Mouse (Mus musculus): ENCODE data around the gene Anapc7.
A peak's percentile ranks its signal among the peaks of the same experiment; 100 is the strongest.

Anapc7 gene

DNA sequence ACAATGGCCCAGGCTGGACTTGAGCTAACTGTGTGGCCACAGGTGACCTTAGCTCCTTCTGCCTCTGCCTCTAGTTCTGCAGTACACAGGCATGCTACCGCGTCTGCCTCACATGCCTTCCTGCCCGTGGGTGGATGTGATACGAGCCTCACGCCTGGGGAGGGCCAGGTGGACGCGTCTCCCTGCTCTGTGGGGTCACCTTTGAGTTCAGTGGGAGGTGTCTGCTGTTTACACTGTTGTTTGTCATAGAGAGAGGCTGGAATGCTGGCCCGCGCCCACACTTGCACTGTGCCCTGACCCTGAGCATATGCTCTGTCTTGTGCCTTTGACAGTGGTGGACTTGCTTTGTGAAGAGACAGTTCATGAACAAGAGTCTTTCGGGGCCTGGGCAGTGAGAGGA lies 16.0 kb upstream of the Anapc7 start:
- no peak for DNase-seq (ENCODE audit: low spot score in 2 of 2)

GRCm38 (mm10) chr5:122409692-122410645 lies 11.5 kb upstream of the Anapc7 start:
- no peak for DNase-seq (ENCODE audit: low spot score in 2 of 2)

- no peak for DNase-seq (ENCODE audit: low spot score in 2 of 2)
Measured at GRCm38 (mm10) chr5:122411892-122412291, 9.6 kb upstream of the Anapc7 start.

GRCm38 (mm10) chr5:122412826-122413225 lies 8.7 kb upstream of the Anapc7 start:
- no peak for DNase-seq (ENCODE audit: low spot score in 2 of 2)

DNA sequence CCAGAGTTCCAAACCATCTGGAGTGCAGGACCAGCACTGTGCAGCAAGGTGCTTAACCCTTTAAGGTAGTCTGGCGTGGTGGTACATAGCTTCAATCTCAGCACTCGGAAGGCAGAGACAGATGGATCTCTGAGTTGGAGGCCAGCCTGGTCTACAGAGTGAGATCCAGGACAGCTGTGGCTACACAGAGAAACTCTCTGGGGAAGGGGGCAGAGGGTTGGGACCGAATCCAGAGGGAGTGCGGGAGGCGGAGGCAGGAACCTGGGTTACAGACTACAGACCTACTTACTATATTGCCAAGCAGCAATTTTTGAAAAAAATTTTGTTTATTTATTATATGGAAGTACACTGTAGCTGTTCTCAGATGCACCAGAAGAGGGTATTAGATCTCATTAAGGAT lies 7.1 kb upstream of the Anapc7 start:
- DNase-seq (ENCODE audit: low spot score in 2 of 2) = no peak

DNA sequence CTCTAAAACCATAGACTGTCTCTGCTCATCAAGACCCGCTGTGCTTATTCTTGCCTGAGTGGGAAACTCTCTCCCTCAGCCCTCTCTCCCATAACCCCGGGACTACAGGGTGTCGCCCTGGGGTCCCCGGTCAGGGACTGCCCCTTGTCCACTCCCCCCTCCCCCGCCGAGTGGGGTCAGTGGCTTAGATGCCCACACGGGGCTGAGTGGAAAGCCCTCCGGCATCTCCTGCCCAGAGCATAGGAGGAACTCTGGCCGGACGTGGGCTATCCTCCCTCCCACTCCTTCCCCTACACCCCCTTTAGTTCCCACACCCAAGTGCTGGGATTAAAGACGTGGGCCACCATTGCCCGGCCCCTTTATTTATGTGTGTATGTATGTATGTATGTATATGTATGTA lies 6.0 kb upstream of the Anapc7 start:
- no peak for DNase-seq (ENCODE audit: low spot score in 2 of 2)

- peak in 1 of 2 experiments; percentile 32 for DNase-seq (ENCODE audit: low spot score in 2 of 2)
Measured at GRCm38 (mm10) chr5:122420676-122421075, 817 bp upstream of the Anapc7 start.

- DNase-seq (ENCODE audit: low spot score in 2 of 2) = peak; percentile 84 to 88
Measured at GRCm38 (mm10) chr5:122422071-122422964, 825 bp downstream of the Anapc7 start.

GRCm38 (mm10) chr5:122423083-122423482 lies 1.6 kb downstream of the Anapc7 start:
- DNase-seq (ENCODE audit: low spot score in 2 of 2) = no peak

DNA sequence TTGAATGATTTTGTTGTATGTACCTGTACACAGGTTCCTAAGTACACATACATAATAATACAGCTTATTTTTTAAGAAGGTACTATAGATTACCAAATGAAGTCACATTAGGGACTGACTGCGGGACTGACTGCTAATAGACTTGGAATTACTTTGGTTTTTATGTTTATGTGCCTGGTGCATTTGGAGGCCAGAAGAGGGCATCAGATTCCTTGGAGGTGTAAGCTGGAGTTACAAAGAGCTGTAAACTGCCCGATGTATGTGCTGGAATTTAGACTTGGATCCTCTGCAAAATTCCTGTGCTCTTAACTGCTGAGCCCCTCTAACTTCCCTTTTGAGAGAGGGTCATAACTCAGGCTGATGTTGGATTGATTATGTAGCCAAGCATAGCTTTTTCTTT lies 4.1 kb downstream of the Anapc7 start:
- no peak for DNase-seq (ENCODE audit: low spot score in 2 of 2)

DNA sequence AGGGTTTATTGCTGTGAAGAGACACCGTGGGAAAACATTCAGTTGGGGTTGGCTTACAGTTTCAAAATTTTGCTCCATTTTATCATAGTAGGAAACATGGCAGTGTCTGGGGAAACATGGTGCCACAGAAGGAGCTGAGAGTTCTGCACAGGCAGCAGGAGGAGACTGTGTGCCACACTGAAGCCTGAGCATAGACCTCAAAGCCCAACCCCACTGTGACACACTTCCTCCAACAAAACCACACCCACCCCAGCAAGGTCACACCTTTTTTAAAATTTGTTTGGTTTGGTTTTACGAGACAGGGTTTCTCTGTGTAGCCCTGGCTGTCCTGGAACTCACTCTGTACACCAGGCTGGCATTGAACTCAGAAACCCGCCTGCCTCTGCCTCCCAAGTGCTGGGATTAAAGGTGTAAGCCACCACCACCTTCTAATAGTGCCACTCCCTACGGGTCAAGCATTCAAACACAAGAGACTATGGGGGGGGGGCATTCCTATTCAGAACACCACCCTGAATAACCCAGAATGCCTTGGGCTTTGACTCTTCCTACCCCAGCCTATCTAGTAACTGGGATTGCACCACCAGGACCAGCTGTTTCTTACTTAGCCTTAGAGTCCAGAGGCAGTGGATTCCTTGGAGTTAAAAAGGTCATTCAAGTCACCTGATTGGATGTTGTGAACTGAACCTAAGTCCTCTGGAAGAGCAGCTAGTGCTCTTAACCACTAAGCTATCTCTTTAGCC lies 8.7 kb downstream of the Anapc7 start:
- peak; percentile 44 to 54 for DNase-seq (ENCODE audit: low spot score in 2 of 2)

DNA sequence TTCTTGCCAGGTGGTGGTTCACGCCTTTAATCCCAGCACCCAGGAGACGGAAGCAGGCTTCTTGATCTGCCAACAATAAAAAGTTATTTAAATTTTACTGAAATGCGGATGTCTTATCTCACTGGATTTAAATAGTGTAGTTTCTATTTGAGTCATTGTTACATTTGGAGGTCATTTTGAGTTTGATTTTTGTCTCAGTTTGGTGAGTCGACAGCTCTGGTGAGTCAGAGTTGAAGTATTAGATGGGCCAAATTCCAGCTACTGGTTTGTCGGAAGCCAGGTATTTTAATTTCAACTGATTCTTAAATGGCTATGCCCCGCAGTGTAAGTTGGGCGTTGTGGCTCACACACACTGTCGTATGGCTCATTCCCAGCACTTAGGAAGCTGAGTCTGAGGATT lies 9.7 kb downstream of the Anapc7 start:
- no peak for DNase-seq (ENCODE audit: low spot score in 2 of 2)

GRCm38 (mm10) chr5:122434541-122434940 lies 13.0 kb downstream of the Anapc7 start:
- no peak for DNase-seq (ENCODE audit: low spot score in 2 of 2)

GRCm38 (mm10) chr5:122439400-122440094 lies 18.1 kb downstream of the Anapc7 start:
- DNase-seq (ENCODE audit: low spot score in 2 of 2) = no peak

DNA sequence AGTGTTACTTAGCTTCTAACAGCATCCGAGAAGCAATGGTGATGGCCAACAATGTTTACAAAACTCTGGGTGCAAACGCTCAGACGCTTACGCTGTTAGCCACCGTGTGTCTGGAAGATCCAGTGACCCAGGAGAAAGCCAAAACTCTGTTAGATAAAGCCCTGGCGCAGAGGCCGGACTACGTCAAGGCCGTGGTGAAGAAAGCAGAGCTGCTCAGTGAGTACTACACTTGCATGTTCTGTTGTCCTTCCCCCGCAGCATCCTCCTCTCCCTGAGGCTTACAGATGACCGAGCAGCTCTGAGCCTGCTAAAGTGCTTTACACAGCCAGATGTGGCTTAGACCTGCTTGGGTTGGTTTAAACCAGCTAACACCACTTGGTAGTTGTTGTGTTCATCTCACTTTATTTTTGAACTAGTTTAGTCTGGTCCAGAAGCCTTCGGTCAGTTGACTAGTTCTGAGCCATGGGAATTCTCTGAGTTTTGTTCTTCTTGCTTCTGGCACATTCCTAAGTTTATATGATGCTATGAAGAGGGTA lies 18.7 kb downstream of the Anapc7 start:
- DNase-seq (ENCODE audit: low spot score in 2 of 2) = no peak

DNA sequence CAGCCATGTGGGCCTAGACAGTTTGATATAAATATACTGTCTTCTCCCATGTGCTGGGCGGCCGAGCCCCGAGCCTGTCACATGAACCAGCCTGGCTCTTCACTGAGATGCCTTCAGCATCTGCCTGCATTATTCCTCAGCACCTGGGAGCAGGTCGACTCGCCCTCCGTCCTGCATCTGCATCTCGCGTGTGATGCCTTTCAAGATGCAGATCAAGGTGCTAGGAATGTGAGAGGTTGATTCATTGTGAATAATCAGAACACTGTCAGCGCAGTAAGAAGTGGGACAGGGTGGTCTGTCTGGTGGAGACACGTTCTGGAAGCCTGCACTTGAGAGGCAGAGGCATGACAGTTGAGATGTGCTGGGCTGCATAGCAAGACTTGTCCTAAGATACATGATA lies 23.0 kb downstream of the Anapc7 start:
- DNase-seq (ENCODE audit: low spot score in 2 of 2) = no peak

GRCm38 (mm10) chr5:122445051-122445610 lies 23.6 kb downstream of the Anapc7 start:
- DNase-seq (ENCODE audit: low spot score in 2 of 2) = no peak

DNA sequence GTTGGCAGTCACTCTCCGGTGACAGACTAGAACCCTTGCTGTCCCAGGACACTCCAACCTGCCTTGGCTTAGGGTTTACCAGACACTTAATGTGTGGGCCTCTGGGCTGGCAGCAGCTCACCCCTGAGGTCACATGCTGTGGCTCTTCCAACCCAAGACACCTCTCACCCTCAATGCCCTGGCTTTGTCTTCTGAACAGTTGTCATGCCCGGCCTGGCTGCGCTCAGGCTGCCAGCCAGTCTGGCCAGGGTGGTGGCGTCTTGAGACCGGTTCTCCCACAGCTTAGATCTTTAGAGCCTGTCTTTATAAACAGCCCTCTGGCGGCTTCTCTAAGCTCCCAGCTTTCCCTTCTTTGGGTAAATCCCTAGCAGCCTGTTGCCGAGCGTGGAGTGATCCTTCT lies 26.4 kb downstream of the Anapc7 start:
- DNase-seq (ENCODE audit: low spot score in 2 of 2) = no peak

GRCm38 (mm10) chr5:122448869-122449268 lies 27.4 kb downstream of the Anapc7 start:
- no peak for DNase-seq (ENCODE audit: low spot score in 2 of 2)

- DNase-seq (ENCODE audit: low spot score in 2 of 2) = no peak
Measured at GRCm38 (mm10) chr5:122449946-122450345, 28.5 kb downstream of the Anapc7 start.

DNA sequence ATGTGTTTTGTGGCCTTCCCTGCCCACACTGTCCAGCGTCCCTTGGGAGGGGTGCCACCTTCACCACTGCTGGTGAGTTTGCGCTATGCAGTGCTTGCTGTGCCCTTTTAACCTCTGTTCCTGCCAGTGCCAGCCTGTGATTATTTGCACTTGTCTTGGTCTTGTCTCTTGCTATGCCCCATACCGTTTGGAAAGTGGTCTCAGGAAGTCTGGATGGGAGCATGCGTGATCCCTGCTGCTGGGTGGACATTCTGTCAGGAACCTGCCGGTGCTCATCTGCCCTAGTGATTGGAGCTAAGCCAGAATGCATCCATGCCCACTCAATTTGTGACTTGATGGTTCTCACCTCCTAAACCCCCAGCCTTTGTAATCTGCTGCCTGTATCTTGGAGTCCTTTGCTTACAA lies 29.4 kb downstream of the Anapc7 start:
- DNase-seq (ENCODE audit: low spot score in 2 of 2) = no peak

Measured in natural killer cell, adult 2 months (primary cell).